Mouse (Mus musculus) myocyte (in vitro differentiated cells): ENCODE measurements at regions not wholly inside any gene's neighbourhood (a gene's known extent, or its start where the extent isn't known, plus 50 kb on each side); places are given as distances from the start of the nearest gene placed in this dataset.

ENCODE experiments used
- MAX ChIP-seq: IDR thresholded peaks from one replicate; pipeline ENCODE4 v1.6.1; 2011; ENCODE audit warnings: low read depth, mild to moderate bottlenecking, control low read depth
- POLR2A ChIP-seq: IDR thresholded peaks from one replicate; pipeline ENCODE4 v1.6.1; 2011; ENCODE audit warnings: low read depth, mild to moderate bottlenecking, control low read depth, moderate library complexity; ENCODE audit not compliant: insufficient read length
- POLR2AphosphoS2 ChIP-seq: IDR thresholded peaks from one replicate; pipeline ENCODE4 v1.6.1; 2011; ENCODE audit warnings: low read depth, control low read depth; ENCODE audit not compliant: insufficient read length
- TCF12 ChIP-seq: IDR thresholded peaks from one replicate; pipeline ENCODE4 v1.6.1; 2011; ENCODE audit warnings: mild to moderate bottlenecking, control low read depth; ENCODE audit not compliant: poor library complexity, insufficient read depth, severe bottlenecking

- TF ChIP-seq MAX (no peak), POLR2AphosphoS2 (no peak), TCF12 (peak; percentile 48), POLR2A (no peak)
Observed at GRCm38 (mm10) chr12:54280001-54280400, 76.3 kb upstream of the Egln3 start.
